Mouse (Mus musculus) bone marrow, adult 2 months (tissue): ENCODE results near the gene Vps13d.

ENCODE experiments used
- CTCF ChIP-seq: fragments of 200-500 bp; IDR thresholded peaks from 2 replicates; pipeline ENCODE4 v1.5.1; 2011; ENCODE audit warnings: low read length, control low read depth; ENCODE audit not compliant: control insufficient read depth, insufficient read depth
- POLR2A ChIP-seq: fragments of 200-500 bp; IDR thresholded peaks from 2 replicates; pipeline ENCODE4 v1.6.1; 2011; ENCODE audit warnings: low read depth, mild to moderate bottlenecking, control low read depth, low read length, borderline replicate concordance; ENCODE audit not compliant: control insufficient read depth

DNA sequence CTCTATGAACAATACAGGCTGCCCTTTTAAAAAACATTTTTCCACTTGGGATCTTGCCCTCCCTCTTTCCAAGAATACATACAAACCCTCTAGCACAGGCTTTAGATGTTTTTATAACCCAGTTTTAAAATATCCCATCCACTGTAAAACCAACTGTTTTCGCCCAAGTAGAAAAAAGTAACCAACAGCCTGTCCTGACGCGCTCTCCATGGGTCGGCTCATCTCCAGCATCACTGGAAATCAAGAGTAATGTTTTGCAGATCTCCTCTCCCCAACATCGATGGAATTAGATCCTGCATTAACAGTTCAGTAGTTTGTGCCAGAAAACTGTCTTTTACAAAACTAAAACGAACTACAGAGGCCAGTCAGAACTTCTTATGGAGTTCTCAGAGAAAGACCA is 89.5 kb downstream of the Vps13d start:
- TF ChIP-seq CTCF (no peak), POLR2A (no peak)
